Mouse (Mus musculus) frontal cortex, postnatal 10 days (tissue): ENCODE results near the gene Plek2.

Source experiments
- DNase-seq, 2 experiments: peaks; one replicate each; pipeline ENCODE4 v3.0.0; 2022; ENCODE audit warnings: low spot score in 2 of 2, mixed read lengths in 1 of 2

Plek2 gene

GRCm38 (mm10) chr12:78910684-78911461 lies 4.1 kb upstream of the Plek2 start:
- DNase-seq, result no peak

- DNase-seq, result no peak
Measured at GRCm38 (mm10) chr12:78908081-78908605, 1.4 kb upstream of the Plek2 start.

GRCm38 (mm10) chr12:78904499-78904898 lies 2.3 kb downstream of the Plek2 start:
- no peak for DNase-seq

- DNase-seq, result no peak
Measured at GRCm38 (mm10) chr12:78903313-78903712, 3.5 kb downstream of the Plek2 start.

- no peak for DNase-seq
Measured at GRCm38 (mm10) chr12:78901467-78901866, 5.3 kb downstream of the Plek2 start.

GRCm38 (mm10) chr12:78897861-78898260 lies 8.9 kb downstream of the Plek2 start:
- no peak for DNase-seq

GRCm38 (mm10) chr12:78891149-78891548 lies 15.6 kb downstream of the Plek2 start:
- DNase-seq, result no peak

GRCm38 (mm10) chr12:78890062-78890461 lies 16.7 kb downstream of the Plek2 start:
- DNase-seq, result no peak

GRCm38 (mm10) chr12:78874581-78874980 lies 32.2 kb downstream of the Plek2 start:
- no peak for DNase-seq

GRCm38 (mm10) chr12:78868115-78868514 lies 38.6 kb downstream of the Plek2 start:
- DNase-seq, result no peak

GRCm38 (mm10) chr12:78865434-78865833 lies 41.3 kb downstream of the Plek2 start:
- DNase-seq, result no peak

GRCm38 (mm10) chr12:78862254-78862730 lies 44.5 kb downstream of the Plek2 start:
- DNase-seq, result no peak

- DNase-seq, result peak; percentile 99
Measured at GRCm38 (mm10) chr12:78861496-78862253, 45.1 kb downstream of the Plek2 start, which contains the start of the genes Atp6v1d and Eif2s1. TSS of gene Atp6v1d (minus strand) at chr12:78861638. TSS of gene Eif2s1 (plus strand) at chr12:78861819.

GRCm38 (mm10) chr12:78860921-78861495 lies 45.8 kb downstream of the Plek2 start:
- DNase-seq, result no peak

GRCm38 (mm10) chr12:78848246-78848645 lies 58.5 kb downstream of the Plek2 start:
- no peak for DNase-seq

GRCm38 (mm10) chr12:78842429-78842828 lies 64.3 kb downstream of the Plek2 start:
- DNase-seq, result no peak

- no peak for DNase-seq
Measured at GRCm38 (mm10) chr12:78839906-78840305, 66.9 kb downstream of the Plek2 start.
